Mouse (Mus musculus) cerebellum, adult 11-12 months (tissue): ENCODE results near the gene Gldn.
A peak's percentile ranks its signal among the peaks of the same experiment; 100 is the strongest.

Source experiments
- DNase-seq: peaks from one replicate; pipeline ENCODE4 v3.0.0; 2022

The Gldn gene

GRCm38 (mm10) chr9:54286331-54286987 lies at the start of gene Gldn:
Gldn (plus strand) TSS chr9:54286486.
- no peak for DNase-seq

GRCm38 (mm10) chr9:54244869-54245665 lies 41.2 kb upstream of the Gldn start:
- DNase-seq: no peak

- no peak for DNase-seq
Measured at GRCm38 (mm10) chr9:54264754-54265153, 21.5 kb upstream of the Gldn start.

GRCm38 (mm10) chr9:54268010-54268409 lies 18.3 kb upstream of the Gldn start, which contains the start of gene Cyp19a1:
Cyp19a1 (minus strand) TSS chr9:54268110.
- no peak for DNase-seq

GRCm38 (mm10) chr9:54269987-54270386 lies 16.3 kb upstream of the Gldn start:
- no peak for DNase-seq

- no peak for DNase-seq
Measured at GRCm38 (mm10) chr9:54270889-54271288, 15.4 kb upstream of the Gldn start.

- no peak for DNase-seq
Measured at GRCm38 (mm10) chr9:54275283-54275682, 11.0 kb upstream of the Gldn start.

- no peak for DNase-seq
Measured at GRCm38 (mm10) chr9:54279046-54279589, 7.2 kb upstream of the Gldn start.

GRCm38 (mm10) chr9:54287804-54288203 lies 1.5 kb downstream of the Gldn start:
- DNase-seq: no peak

GRCm38 (mm10) chr9:54299389-54299788 lies 13.1 kb downstream of the Gldn start:
- no peak for DNase-seq

- DNase-seq: no peak
Measured at GRCm38 (mm10) chr9:54299792-54300191, 13.5 kb downstream of the Gldn start.

- DNase-seq: no peak
Measured at GRCm38 (mm10) chr9:54301255-54301654, 15.0 kb downstream of the Gldn start.

- DNase-seq: no peak
Measured at GRCm38 (mm10) chr9:54308209-54308608, 21.9 kb downstream of the Gldn start.

- no peak for DNase-seq
Measured at GRCm38 (mm10) chr9:54308751-54309358, 22.6 kb downstream of the Gldn start.

GRCm38 (mm10) chr9:54316363-54316762 lies 30.1 kb downstream of the Gldn start:
- no peak for DNase-seq

- no peak for DNase-seq
Measured at GRCm38 (mm10) chr9:54323456-54323855, 37.2 kb downstream of the Gldn start.

- no peak for DNase-seq
Measured at GRCm38 (mm10) chr9:54329201-54329600, 42.9 kb downstream of the Gldn start.

- no peak for DNase-seq
Measured at GRCm38 (mm10) chr9:54335582-54335981, 49.3 kb downstream of the Gldn start.

GRCm38 (mm10) chr9:54336532-54337144 lies 50.4 kb downstream of the Gldn start:
- peak; percentile 15 for DNase-seq

- no peak for DNase-seq
Measured at GRCm38 (mm10) chr9:54342026-54342425, 55.7 kb downstream of the Gldn start.

GRCm38 (mm10) chr9:54356756-54357155 lies 70.5 kb downstream of the Gldn start:
- no peak for DNase-seq
